Comparison of ENCODE assay signal across 22 mouse cellular contexts in genomic region chr10:89532451-89532850, GRCm38 (mm10). TPM values are rescaled to one million over a fixed set of nuclear protein-coding genes. Genes with fewer than 3 reads are reported as not detected.
DNase-seq lines count a peak whose midpoint lies in the region; ATAC-seq and TF ChIP-seq lines count a peak whose summit lies in the region.
"Had no signal": no experiment of that assay in that cellular context is flagged by ENCODE, and none has a peak within 500 bp of the region (broad histone marks: within the 10 kb centered on the region; RNA-seq: fewer than 3 reads in every experiment).

No protein-coding gene starts in this region.

- no peak for ATAC-seq in heart, postnatal 0 days (ENCODE audit: insufficient read depth, low read depth)
- no peak for ATAC-seq in midbrain, embryonic 16.5 days
- ATAC-seq in midbrain, postnatal 0 days (ENCODE audit: low FRiP score), result no peak
- ATAC-seq in midbrain, embryonic 15.5 days (replicated peaks), result no peak
- ATAC-seq: CD4-positive, CD25-positive, alpha-beta regulatory T cell, adult 4 months; midbrain, embryonic 13.5 days had no signal

- DNase-seq in heart, adult 11 months, result peak; percentile 85
- no peak for DNase-seq in heart, postnatal 4 days
- no peak for DNase-seq in heart, postnatal 0 days (ENCODE audit: low spot score)
- no peak for DNase-seq in heart, adult 9 months (ENCODE audit: low spot score in 2 of 2)
- DNase-seq in midbrain, postnatal 0 days (ENCODE audit: low spot score), result no peak
- DNase-seq: gastrocnemius, postnatal 36 days; thymus, postnatal 25 days had no signal

- H3K4me1 ChIP-seq in heart, postnatal 0 days (ENCODE audit: control insufficient read depth, insufficient read depth), result peaks cover 22% of the 10 kb centered on the region
- H3K4me1 ChIP-seq in midbrain, embryonic 16.5 days (ENCODE audit: control insufficient read depth, insufficient read depth, low read length), result peaks cover 4% of the 10 kb centered on the region; the same call in 1 of the 2 replicates
- H3K4me1 ChIP-seq in midbrain, postnatal 0 days (ENCODE audit: insufficient read depth, low read length), result no peaks in the 10 kb centered on the region
- H3K4me1 ChIP-seq in small intestine, adult 2 months (ENCODE audit: control insufficient read depth, insufficient read depth, insufficient read length, low read length), result peaks cover 4% of the 10 kb centered on the region; the same call in 1 of the 2 replicates
- H3K4me1 ChIP-seq in midbrain, embryonic 15.5 days, result no peaks in the 10 kb centered on the region
- H3K4me1 ChIP-seq: embryonic facial prominence, embryonic 12.5 days; limb, embryonic 12.5 days; midbrain, embryonic 13.5 days had no signal

- no peaks in the 10 kb centered on the region for H3K9me3 ChIP-seq in heart, postnatal 0 days (replicated peaks; ENCODE audit: control insufficient read depth, low read length)
- no peaks in the 10 kb centered on the region for H3K9me3 ChIP-seq in midbrain, embryonic 16.5 days (replicated peaks; ENCODE audit: control insufficient read depth, low read length, poor library complexity, severe bottlenecking)
- no peaks in the 10 kb centered on the region for H3K9me3 ChIP-seq in midbrain, postnatal 0 days (ENCODE audit: low read length)
- no peaks in the 10 kb centered on the region for H3K9me3 ChIP-seq in midbrain, embryonic 15.5 days
- H3K9me3 ChIP-seq: embryonic facial prominence, embryonic 12.5 days; limb, embryonic 12.5 days; midbrain, embryonic 13.5 days; neural tube, embryonic 13.5 days had no signal

- TF ChIP-seq POLR2A in small intestine, adult 2 months (IDR thresholded peaks at IDR 0.05; ENCODE audit: low read depth, low read length), result no peak

- no peak overlapping the region for H3K9ac ChIP-seq in heart, postnatal 0 days (replicated peaks; ENCODE audit: low read depth, low read length)
- no peak overlapping the region for H3K9ac ChIP-seq in midbrain, embryonic 16.5 days (ENCODE audit: low read depth, low read length)
- H3K9ac ChIP-seq in midbrain, postnatal 0 days (replicated peaks; ENCODE audit: low read length, poor library complexity, severe bottlenecking), result no peak overlapping the region
- H3K9ac ChIP-seq in midbrain, embryonic 15.5 days, result no peak overlapping the region
- H3K9ac ChIP-seq: embryonic facial prominence, embryonic 12.5 days; hindbrain, embryonic 14.5 days; limb, embryonic 12.5 days; lung, embryonic 14.5 days; midbrain, embryonic 13.5 days; neural tube, embryonic 13.5 days had no signal

- H3K36me3 ChIP-seq in heart, postnatal 0 days (replicated peaks; ENCODE audit: control insufficient read depth, insufficient read depth, low read length), result no peaks in the 10 kb centered on the region
- H3K36me3 ChIP-seq in midbrain, embryonic 16.5 days (ENCODE audit: control insufficient read depth, insufficient read depth, low read length), result no peaks in the 10 kb centered on the region
- no peaks in the 10 kb centered on the region for H3K36me3 ChIP-seq in midbrain, postnatal 0 days (ENCODE audit: insufficient read depth, low read length)
- no peaks in the 10 kb centered on the region for H3K36me3 ChIP-seq in small intestine, adult 2 months (ENCODE audit: control insufficient read depth, insufficient read depth, low read length)
- H3K36me3 ChIP-seq in midbrain, embryonic 15.5 days (replicated peaks), result no peaks in the 10 kb centered on the region
- H3K36me3 ChIP-seq: embryonic facial prominence, embryonic 12.5 days; limb, embryonic 12.5 days; midbrain, embryonic 13.5 days; neural tube, embryonic 13.5 days had no signal

- H3K27me3 ChIP-seq in heart, postnatal 0 days (ENCODE audit: control insufficient read depth, insufficient read depth, low read length), result no peaks in the 10 kb centered on the region
- no peaks in the 10 kb centered on the region for H3K27me3 ChIP-seq in midbrain, embryonic 16.5 days (ENCODE audit: control insufficient read depth, insufficient read depth, low read depth, low read length)
- H3K27me3 ChIP-seq in midbrain, postnatal 0 days (ENCODE audit: insufficient read depth, low read length), result no peaks in the 10 kb centered on the region
- no peaks in the 10 kb centered on the region for H3K27me3 ChIP-seq in small intestine, adult 2 months (ENCODE audit: control insufficient read depth, insufficient read depth, low read length)
- H3K27me3 ChIP-seq in midbrain, embryonic 15.5 days (replicated peaks), result no peaks in the 10 kb centered on the region
- H3K27me3 ChIP-seq: embryonic facial prominence, embryonic 12.5 days; limb, embryonic 12.5 days; midbrain, embryonic 13.5 days; neural tube, embryonic 13.5 days; Patski had no signal

- no peak for TF ChIP-seq EP300 in heart, postnatal 0 days (IDR thresholded peaks at IDR 0.05; ENCODE audit: low read depth)

- H3K27ac ChIP-seq in heart, postnatal 0 days (ENCODE audit: low read depth), result no peak overlapping the region
- no peak overlapping the region for H3K27ac ChIP-seq in midbrain, embryonic 16.5 days (ENCODE audit: low read length)
- no peak overlapping the region for H3K27ac ChIP-seq in midbrain, postnatal 0 days (ENCODE audit: low read depth, low read length)
- peak overlapping the region; percentile 21 for H3K27ac ChIP-seq in small intestine, adult 2 months (ENCODE audit: insufficient read depth, low read depth, low read length)
- no peak overlapping the region for H3K27ac ChIP-seq in midbrain, embryonic 15.5 days
- H3K27ac ChIP-seq: embryonic facial prominence, embryonic 12.5 days; hindbrain, embryonic 14.5 days; limb, embryonic 12.5 days; midbrain, embryonic 13.5 days; neural tube, embryonic 13.5 days had no signal

- peak overlapping the region; percentile 30 for H3K4me2 ChIP-seq in heart, postnatal 0 days (ENCODE audit: low read depth, low read length)
- peak overlapping the region; percentile 6; the same call in 1 of the 2 replicates for H3K4me2 ChIP-seq in midbrain, embryonic 16.5 days (ENCODE audit: low read length)
- no peak overlapping the region for H3K4me2 ChIP-seq in midbrain, postnatal 0 days (ENCODE audit: low read depth, low read length, poor library complexity, severe bottlenecking)
- H3K4me2 ChIP-seq in midbrain, embryonic 15.5 days, result no peak overlapping the region
- H3K4me2 ChIP-seq: embryonic facial prominence, embryonic 12.5 days; hindbrain, embryonic 14.5 days; limb, embryonic 12.5 days; midbrain, embryonic 13.5 days; neural tube, embryonic 13.5 days had no signal

- peak overlapping the region; percentile 10; the same call in 1 of the 2 replicates for H3K4me3 ChIP-seq in heart, postnatal 0 days (ENCODE audit: low read depth, low read length)
- no peak overlapping the region for H3K4me3 ChIP-seq in midbrain, embryonic 16.5 days (ENCODE audit: low read depth, low read length)
- H3K4me3 ChIP-seq in midbrain, postnatal 0 days (ENCODE audit: low read depth, low read length), result no peak overlapping the region
- H3K4me3 ChIP-seq in small intestine, adult 2 months (ENCODE audit: low read depth, low read length), result peak overlapping the region; percentile 29
- no peak overlapping the region for H3K4me3 ChIP-seq in midbrain, embryonic 15.5 days
- H3K4me3 ChIP-seq: embryonic facial prominence, embryonic 12.5 days; limb, embryonic 12.5 days; midbrain, embryonic 13.5 days; myocyte; neural tube, embryonic 13.5 days had no signal

- 65% methylated on average over 5 of the region's 5 CpGs for WGBS in heart, postnatal 0 days
- WGBS in midbrain, embryonic 16.5 days, result 71% methylated on average over 5 of the region's 5 CpGs
- WGBS in midbrain, postnatal 0 days, result 60% methylated on average over 5 of the region's 5 CpGs
- WGBS in small intestine, adult 2 months, result 29% methylated on average over 5 of the region's 5 CpGs
- WGBS in midbrain, embryonic 15.5 days, result 68% methylated on average over 5 of the region's 5 CpGs

- TF ChIP-seq CTCF in heart, postnatal 0 days (IDR thresholded peaks at IDR 0.05; ENCODE audit: low read depth), result no peak
- TF ChIP-seq CTCF in midbrain, postnatal 0 days (IDR thresholded peaks at IDR 0.05), result no peak
- TF ChIP-seq CTCF in small intestine, adult 2 months (IDR thresholded peaks at IDR 0.05; ENCODE audit: extremely low read depth, insufficient read length, insufficient replicate concordance, low read depth, low read length), result no peak

RNA-seq across cellular contexts. Expression of gene Nr1h4, which starts 0.9 kb away (rescaled TPM):
- total RNA-seq in heart, postnatal 4 days (2021), result 1 to 10 TPM; 1.0 to 1.5 TPM
- total RNA-seq in heart, postnatal 0 days (2014; rRNA removed; ENCODE audit: low replicate concordance), result 0.73 and 1.4 TPM in 2 replicates
- 1.3 and 1.6 TPM in 2 replicates for polyA plus RNA-seq in heart, postnatal 0 days (2015; fragmentation: Nextera tagmentation; extraction: Ambion mirVana)
- not detected in 2 replicates for polyA plus RNA-seq in midbrain, embryonic 16.5 days (2015; fragmentation: Nextera tagmentation; extraction: Ambion mirVana)
- total RNA-seq in midbrain, postnatal 0 days (2014; rRNA removed), result not detected in 2 replicates
- not detected in 2 replicates for polyA plus RNA-seq in midbrain, postnatal 0 days (2015; fragmentation: Nextera tagmentation; extraction: Ambion mirVana)
- 8.2 and 10.2 TPM in 2 replicates for polyA plus RNA-seq in small intestine, adult 2 months (2012; rRNA removed)
- 0.08 TPM in 1 of 2 replicates, not detected in the other for polyA plus RNA-seq in midbrain, embryonic 15.5 days (2015; fragmentation: Nextera tagmentation; extraction: Ambion mirVana)
- total RNA-seq: ES-E14; gastrocnemius, postnatal 36 days; megakaryocyte, adult 5-6 weeks had no signal
- polyA plus RNA-seq: CD4-positive, CD25-positive, alpha-beta regulatory T cell, adult 4 months; embryonic facial prominence, embryonic 12.5 days; forebrain, embryonic 11.5 days; limb, embryonic 12.5 days; midbrain, embryonic 13.5 days; myocyte; neural tube, embryonic 13.5 days had no signal

Comparison
In these comparisons a context has a peak if more than half of its experiments do, and no peak if none do; other contexts are left out.
1. H3K4me2 ChIP-seq: peak in heart, postnatal 0 days (single experiment) and midbrain, embryonic 16.5 days (single experiment); none in midbrain, postnatal 0 days (single experiment) and midbrain, embryonic 15.5 days (single experiment).
2. H3K4me3 ChIP-seq: peak in heart, postnatal 0 days (single experiment) and small intestine, adult 2 months (single experiment); none in midbrain, embryonic 16.5 days (single experiment), midbrain, postnatal 0 days (single experiment) and midbrain, embryonic 15.5 days (single experiment).